10 mouse cellular contexts compared by ENCODE assay signal in the genomic region with DNA sequence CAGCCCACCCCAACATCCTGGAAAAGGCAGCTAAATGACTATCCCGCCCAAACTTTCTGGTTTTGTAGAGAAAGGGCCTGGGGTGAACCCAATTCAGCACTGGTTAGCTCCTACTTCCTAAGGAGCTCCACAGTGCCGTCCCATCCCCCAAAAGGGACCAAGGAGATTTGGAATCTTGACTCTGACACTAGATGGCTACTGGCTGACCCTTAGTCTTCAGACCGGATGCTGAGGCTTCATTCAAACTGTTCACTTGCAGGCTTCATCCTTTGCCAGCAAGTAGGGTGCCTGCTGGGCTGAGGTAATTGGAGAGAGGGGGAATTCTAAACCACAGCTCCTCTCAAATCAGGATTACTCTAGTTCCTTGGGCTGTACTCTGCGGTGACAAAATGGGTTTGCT. TPM values are rescaled to one million over a fixed set of nuclear protein-coding genes. Genes with fewer than 3 reads are reported as not detected.
DNase-seq lines count a peak whose midpoint lies in the region; ATAC-seq and TF ChIP-seq lines count a peak whose summit lies in the region.
"Had no signal": no experiment of that assay in that cellular context is flagged by ENCODE, and none has a peak within 500 bp of the region (broad histone marks: within the 10 kb centered on the region; RNA-seq: fewer than 3 reads in every experiment).

No protein-coding gene starts in this region.

- TF ChIP-seq POLR2A in olfactory bulb, adult 2 months (IDR thresholded peaks at IDR 0.05; ENCODE audit: insufficient read depth, low read depth, low read length) = no peak

- no peak overlapping the region for H3K4me2 ChIP-seq in embryonic facial prominence, embryonic 12.5 days (replicated peaks)
- H3K4me2 ChIP-seq in hindbrain, embryonic 16.5 days (ENCODE audit: low read length) = peak overlapping the region; percentile 78
- no peak overlapping the region for H3K4me2 ChIP-seq in kidney, embryonic 16.5 days (replicated peaks; ENCODE audit: low read depth, low read length)

- intact Hi-C loops in left cerebral cortex, postnatal 4 days (cut with DNase I) = no loop called here
- intact Hi-C loops in left cerebral cortex, postnatal 25 days (cut with DNase I) = no loop called here

- H3K36me3 ChIP-seq in embryonic facial prominence, embryonic 12.5 days = no peaks in the 10 kb centered on the region
- no peaks in the 10 kb centered on the region for H3K36me3 ChIP-seq in hindbrain, embryonic 16.5 days (ENCODE audit: control insufficient read depth, insufficient read depth, low read length)
- no peaks in the 10 kb centered on the region for H3K36me3 ChIP-seq in kidney, embryonic 16.5 days (ENCODE audit: insufficient read depth, low read length)
- H3K36me3 ChIP-seq: heart, embryonic 12.5 days had no signal

- H3K9me3 ChIP-seq in embryonic facial prominence, embryonic 12.5 days = no peaks in the 10 kb centered on the region
- H3K9me3 ChIP-seq in hindbrain, embryonic 16.5 days (ENCODE audit: control insufficient read depth, low read length) = no peaks in the 10 kb centered on the region
- no peaks in the 10 kb centered on the region for H3K9me3 ChIP-seq in kidney, embryonic 16.5 days (ENCODE audit: low read length)
- H3K9me3 ChIP-seq: heart, embryonic 12.5 days had no signal

- peak overlapping the region; percentile 49; the same call in 1 of the 2 replicates for H3K4me3 ChIP-seq in embryonic facial prominence, embryonic 12.5 days
- H3K4me3 ChIP-seq in hindbrain, embryonic 16.5 days (ENCODE audit: low read length) = peak overlapping the region; percentile 72
- peak overlapping the region; percentile 42; the same call in 1 of the 2 replicates for H3K4me3 ChIP-seq in olfactory bulb, adult 2 months (ENCODE audit: insufficient read depth, low read depth, low read length)
- no peak overlapping the region for H3K4me3 ChIP-seq in kidney, embryonic 16.5 days (ENCODE audit: low read length)

- H3K27me3 ChIP-seq in embryonic facial prominence, embryonic 12.5 days = peaks cover 48% of the 10 kb centered on the region
- H3K27me3 ChIP-seq in hindbrain, embryonic 16.5 days (replicated peaks; ENCODE audit: control insufficient read depth, insufficient read depth, low read length) = no peaks in the 10 kb centered on the region
- peaks cover 38% of the 10 kb centered on the region for H3K27me3 ChIP-seq in kidney, embryonic 16.5 days (ENCODE audit: insufficient read depth, low read length)

- WGBS in embryonic facial prominence, embryonic 12.5 days = 11% methylated on average over 4 of the region's 4 CpGs
- 12% methylated on average over 4 of the region's 4 CpGs for WGBS in hindbrain, embryonic 16.5 days
- 24% methylated on average over 4 of the region's 4 CpGs for WGBS in olfactory bulb, adult 2 months
- WGBS in kidney, embryonic 16.5 days = 12% methylated on average over 4 of the region's 4 CpGs

- H3K27ac ChIP-seq in embryonic facial prominence, embryonic 12.5 days = no peak overlapping the region
- peak overlapping the region; percentile 6; the same call in 1 of the 2 replicates for H3K27ac ChIP-seq in hindbrain, embryonic 16.5 days (ENCODE audit: low read depth, low read length)
- no peak overlapping the region for H3K27ac ChIP-seq in olfactory bulb, adult 2 months (ENCODE audit: insufficient read depth, low read depth, low read length)
- no peak overlapping the region for H3K27ac ChIP-seq in kidney, embryonic 16.5 days (ENCODE audit: low read length)

- TF ChIP-seq CTCF in olfactory bulb, adult 2 months (IDR thresholded peaks at IDR 0.05; ENCODE audit: insufficient read depth, low read depth, low read length) = no peak

- H3K4me1 ChIP-seq in embryonic facial prominence, embryonic 12.5 days = peaks cover 8% of the 10 kb centered on the region
- peaks cover 30% of the 10 kb centered on the region for H3K4me1 ChIP-seq in hindbrain, embryonic 16.5 days (ENCODE audit: control insufficient read depth, insufficient read depth, low read depth, low read length)
- peaks cover 20% of the 10 kb centered on the region; the same call in 1 of the 2 replicates for H3K4me1 ChIP-seq in olfactory bulb, adult 2 months (ENCODE audit: control insufficient read depth, insufficient read depth, low read length)
- H3K4me1 ChIP-seq in kidney, embryonic 16.5 days (ENCODE audit: insufficient read depth, low read length) = peaks cover 10% of the 10 kb centered on the region

- no peak for ATAC-seq in embryonic facial prominence, embryonic 12.5 days (ENCODE audit: insufficient number of reproducible peaks, insufficient read depth, low FRiP score, low TSS enrichment)
- ATAC-seq in hindbrain, embryonic 16.5 days = no peak
- ATAC-seq in kidney, embryonic 16.5 days (ENCODE audit: low FRiP score, low TSS enrichment) = no peak

- no peak overlapping the region for H3K9ac ChIP-seq in embryonic facial prominence, embryonic 12.5 days
- peak overlapping the region; percentile 84 for H3K9ac ChIP-seq in hindbrain, embryonic 16.5 days (ENCODE audit: low read depth, low read length)
- no peak overlapping the region for H3K9ac ChIP-seq in kidney, embryonic 16.5 days (replicated peaks; ENCODE audit: low read length)
- H3K9ac ChIP-seq: heart, embryonic 12.5 days had no signal

- DNase-seq in left cerebral cortex, postnatal 4 days = peak; percentile 57
- no peak for DNase-seq in left cerebral cortex, postnatal 25 days (ENCODE audit: low spot score in 2 of 2)
- no peak for DNase-seq in gastrocnemius, postnatal 10 days

RNA-seq across cellular contexts. Expression of a gene that starts 1.3 kb away (rescaled TPM):
- 10 to 100 TPM; 23.2 to 23.4 TPM for total RNA-seq in left cerebral cortex, postnatal 4 days (2021)
- total RNA-seq in left cerebral cortex, postnatal 25 days (2021) = 1 to 10 TPM; 4.3 to 5.7 TPM
- polyA plus RNA-seq in embryonic facial prominence, embryonic 12.5 days (2016; fragmentation: Nextera tagmentation; extraction: Ambion mirVana) = 0.33 and 0.61 TPM in 2 replicates
- polyA plus RNA-seq in hindbrain, embryonic 16.5 days (2015; fragmentation: Nextera tagmentation; extraction: Ambion mirVana) = 1.8 and 2.0 TPM in 2 replicates
- not detected in 2 replicates for polyA plus RNA-seq in olfactory bulb, adult 2 months (2012; ENCODE audit: insufficient read depth, insufficient read length, low replicate concordance, missing spikeins)
- polyA plus RNA-seq in kidney, embryonic 16.5 days (2015; fragmentation: Nextera tagmentation; extraction: Ambion mirVana) = not detected in 2 replicates
- total RNA-seq in gastrocnemius, postnatal 10 days (2021) = under 1 TPM; 0.41 to 0.42 TPM
- total RNA-seq: CH12.LX had no signal
- polyA plus RNA-seq: heart, embryonic 12.5 days; liver, embryonic 16.5 days had no signal

RNA-seq across cellular contexts. Expression of a gene that starts 17.7 kb away (rescaled TPM):
- total RNA-seq in left cerebral cortex, postnatal 4 days (2021) = 10 to 100 TPM; 91.7 to 92.5 TPM
- 10 to 100 TPM; 50.7 to 51.4 TPM for total RNA-seq in left cerebral cortex, postnatal 25 days (2021)
- 121 and 123 TPM in 2 replicates for polyA plus RNA-seq in embryonic facial prominence, embryonic 12.5 days (2016; fragmentation: Nextera tagmentation; extraction: Ambion mirVana)
- polyA plus RNA-seq in hindbrain, embryonic 16.5 days (2015; fragmentation: Nextera tagmentation; extraction: Ambion mirVana) = 247 and 274 TPM in 2 replicates
- polyA plus RNA-seq in olfactory bulb, adult 2 months (2012; ENCODE audit: insufficient read depth, insufficient read length, low replicate concordance, missing spikeins) = not detected in 2 replicates
- polyA plus RNA-seq in kidney, embryonic 16.5 days (2015; fragmentation: Nextera tagmentation; extraction: Ambion mirVana) = 115 and 130 TPM in 2 replicates
- 10 to 100 TPM; 58.6 to 61.5 TPM for total RNA-seq in gastrocnemius, postnatal 10 days (2021)

RNA-seq across cellular contexts. Expression of a gene that starts 32.8 kb away (rescaled TPM):
- 1 to 10 TPM; 3.0 to 4.7 TPM for total RNA-seq in left cerebral cortex, postnatal 4 days (2021)
- 1 to 10 TPM; 4.9 to 5.5 TPM for total RNA-seq in left cerebral cortex, postnatal 25 days (2021)
- 2.6 and 4.3 TPM in 2 replicates for polyA plus RNA-seq in embryonic facial prominence, embryonic 12.5 days (2016; fragmentation: Nextera tagmentation; extraction: Ambion mirVana)
- polyA plus RNA-seq in hindbrain, embryonic 16.5 days (2015; fragmentation: Nextera tagmentation; extraction: Ambion mirVana) = 0.58 and 1.4 TPM in 2 replicates
- not detected in 2 replicates for polyA plus RNA-seq in olfactory bulb, adult 2 months (2012; ENCODE audit: insufficient read depth, insufficient read length, low replicate concordance, missing spikeins)
- polyA plus RNA-seq in kidney, embryonic 16.5 days (2015; fragmentation: Nextera tagmentation; extraction: Ambion mirVana) = 1.8 and 2.4 TPM in 2 replicates
- total RNA-seq in gastrocnemius, postnatal 10 days (2021) = 10 to 100 TPM in 1 of 2 experiments, 1 to 10 TPM in 1; 7.6 to 12.6 TPM
- total RNA-seq: CH12.LX had no signal

Comparison
In these comparisons a context has a peak if more than half of its experiments do, and no peak if none do; other contexts are left out.
1. RNA of a gene that starts 17.7 kb away (polyA plus RNA-seq): 247 to 274 TPM in hindbrain, embryonic 16.5 days, 115 to 130 TPM in kidney, embryonic 16.5 days and 121 to 123 TPM in embryonic facial prominence, embryonic 12.5 days; not detected in olfactory bulb, adult 2 months; every median in the first group is over 100 times any median in the second.